19 mouse cellular contexts compared by ENCODE assay signal in genomic region chr1:135286311-135286710, GRCm38 (mm10). TPM values are rescaled to one million over a fixed set of nuclear protein-coding genes. Genes with fewer than 3 reads are reported as not detected.
"Had no signal": no experiment of that assay in that cellular context is flagged by ENCODE, and none has a peak within 500 bp of the region (broad histone marks: within the 10 kb centered on the region; RNA-seq: fewer than 3 reads in every experiment).

No protein-coding gene starts in this region.

- ATAC-seq: inflammation-experienced regulatory T-cells, adult 6 months; intestine, postnatal 0 days; midbrain, embryonic 16.5 days had no signal

- H3K4me2 ChIP-seq: limb, embryonic 13.5 days; liver, embryonic 11.5 days; liver, embryonic 15.5 days; lung, embryonic 14.5 days; midbrain, embryonic 12.5 days; stomach, embryonic 15.5 days had no signal

- H3K36me3 ChIP-seq: limb, embryonic 13.5 days; liver, embryonic 15.5 days; midbrain, embryonic 12.5 days; stomach, embryonic 15.5 days had no signal

- H3K9ac ChIP-seq: limb, embryonic 13.5 days; liver, embryonic 15.5 days; lung, embryonic 14.5 days; midbrain, embryonic 12.5 days; stomach, embryonic 15.5 days had no signal

- H3K4me3 ChIP-seq: layer of hippocampus, adult 2 months; limb, embryonic 13.5 days; liver, embryonic 15.5 days; megakaryocyte, embryonic 14.5 days; midbrain, embryonic 12.5 days; stomach, embryonic 15.5 days had no signal

- H3K9me3 ChIP-seq: limb, embryonic 13.5 days; liver, embryonic 15.5 days; midbrain, embryonic 12.5 days; stomach, embryonic 15.5 days had no signal

- DNase-seq: kidney, postnatal 4 days; lung, embryonic 14.5 days; right cerebral cortex, postnatal 14 days; thymus, adult 2 months; thymus, postnatal 25 days had no signal

- H3K27ac ChIP-seq: layer of hippocampus, adult 2 months; limb, embryonic 13.5 days; liver, embryonic 15.5 days; macrophage; midbrain, embryonic 12.5 days; stomach, embryonic 15.5 days had no signal

- H3K27me3 ChIP-seq: limb, embryonic 13.5 days; midbrain, embryonic 12.5 days; stomach, embryonic 15.5 days had no signal

RNA-seq across cellular contexts. Expression of gene Elf3, which starts 27.9 kb away (rescaled TPM):
- total RNA-seq: layer of hippocampus, adult 2 months; layer of hippocampus, postnatal 10 days; left cerebral cortex, postnatal 36 days had no signal
- polyA plus RNA-seq: inflammation-experienced regulatory T-cells, adult 6 months; macrophage; testis, adult 2 months had no signal

RNA-seq across cellular contexts. Expression of gene Lmod1, which starts 38.3 kb away (rescaled TPM):
- polyA plus RNA-seq: inflammation-experienced regulatory T-cells, adult 6 months; macrophage had no signal
